Mouse (Mus musculus) MEL (cell line): Measurements from ENCODE around the gene Tmem170b. TPM values are rescaled to one million over a fixed set of nuclear protein-coding genes. Genes with fewer than 3 reads are reported as not detected.

Source experiments
- DNase-seq: peaks from one replicate; pipeline ENCODE4 v3.0.0; 2011; ENCODE audit warnings: low read depth, low spot score
- H3K27ac ChIP-seq: 2 replicates; pipeline ENCODE4 v1.5.1; 2012; ENCODE audit warnings: low read depth, mild to moderate bottlenecking, control low read depth, low read length, moderate library complexity; ENCODE audit not compliant: control insufficient read depth
- H3K27me3 ChIP-seq, 2 experiments: fragments of 150-350 bp in 1 of 2; sonication (generic) in 1 of 2; 2 replicates each; pipeline ENCODE4 v1.6.1; 2012; ENCODE audit warnings: low read length in 2 of 2, mild to moderate bottlenecking in 2 of 2, improper control_type of control experiment in 1 of 2, moderate library complexity in 1 of 2; ENCODE audit not compliant: insufficient read depth in 2 of 2, control insufficient read depth in 1 of 2
- H3K36me3 ChIP-seq, 2 experiments: 2 replicates each; pipeline ENCODE4 v1.6.1; 2012 to 2014; ENCODE audit warnings: low read length in 2 of 2, improper control_type of control experiment in 1 of 2, inconsistent platforms in 1 of 2, mild to moderate bottlenecking in 1 of 2; ENCODE audit not compliant: insufficient read depth in 2 of 2, control insufficient read depth in 1 of 2
- H3K4me1 ChIP-seq, 2 experiments: fragments of 150-350 bp in 1 of 2; sonication (generic) in 1 of 2; 2 replicates each; pipeline ENCODE4 v1.6.1; 2012; ENCODE audit warnings: low read length in 2 of 2, improper control_type of control experiment in 1 of 2, mild to moderate bottlenecking in 1 of 2; ENCODE audit not compliant: insufficient read depth in 2 of 2, control insufficient read depth in 1 of 2
- H3K4me3 ChIP-seq, 2 experiments: fragments of 150-350 bp in 1 of 2; sonication (generic) in 1 of 2; 2 replicates each; pipeline ENCODE4 v1.5.1; 2012; ENCODE audit warnings: low read depth in 2 of 2, low read length in 2 of 2, mild to moderate bottlenecking in 2 of 2, moderate library complexity in 2 of 2, control low read depth in 1 of 2, improper control_type of control experiment in 1 of 2; ENCODE audit not compliant: control insufficient read depth in 1 of 2, insufficient read depth in 1 of 2
- H3K79me2 ChIP-seq: 2 replicates; pipeline ENCODE4 v1.6.1; 2012; ENCODE audit warnings: mild to moderate bottlenecking, low read length, moderate library complexity; ENCODE audit not compliant: control insufficient read depth, poor library complexity, insufficient read depth
- H3K9ac ChIP-seq: 2 replicates; pipeline ENCODE4 v1.6.1; 2012; ENCODE audit warnings: low read depth, mild to moderate bottlenecking, control low read depth, low read length, moderate library complexity; ENCODE audit not compliant: control insufficient read depth, poor library complexity, severe bottlenecking
- H3K9me3 ChIP-seq: fragments of 150-350 bp; sonication (generic); replicated peaks from 2 replicates; pipeline ENCODE4 v1.6.1; 2012; ENCODE audit warnings: mild to moderate bottlenecking, low read length, improper control_type of control experiment, moderate library complexity; ENCODE audit not compliant: insufficient read depth
- BHLHE40 ChIP-seq: IDR thresholded peaks from 2 replicates; pipeline ENCODE4 v1.6.1; 2012; ENCODE audit warnings: low read depth, mild to moderate bottlenecking, inconsistent platforms, low read length, improper control_type of control experiment, borderline replicate concordance
- CHD1 ChIP-seq: IDR thresholded peaks from 2 replicates; pipeline ENCODE4 v1.6.1; 2012; ENCODE audit warnings: low read depth, mild to moderate bottlenecking, inconsistent platforms, low read length, improper control_type of control experiment
- CTCF ChIP-seq, 3 experiments: IDR thresholded peaks in 2 of 3; conservative IDR thresholded peaks in 1 of 3; 2 replicates each; pipeline ENCODE4 v1.5.1; 2011 to 2012; ENCODE audit warnings: low read length in 3 of 3, low read depth in 2 of 3, mild to moderate bottlenecking in 2 of 3, improper control_type of control experiment in 1 of 3, inconsistent platforms in 1 of 3, mixed read lengths in 1 of 3, moderate library complexity in 1 of 3; ENCODE audit not compliant: control insufficient read depth in 1 of 3, insufficient read depth in 1 of 3, poor library complexity in 1 of 3, severe bottlenecking in 1 of 3
- E2F4 ChIP-seq: IDR thresholded peaks from 2 replicates; pipeline ENCODE4 v1.6.1; 2011; ENCODE audit warnings: low read depth, low read length, improper control_type of control experiment, borderline replicate concordance
- EP300 ChIP-seq, 2 experiments: IDR thresholded peaks; 2 replicates each; pipeline ENCODE4 v1.6.1; 2011; ENCODE audit warnings: improper control_type of control experiment in 2 of 2, low read length in 2 of 2, low read depth in 1 of 2, mild to moderate bottlenecking in 1 of 2
- ETS1 ChIP-seq: IDR thresholded peaks from 2 replicates; pipeline ENCODE4 v1.6.1; 2012; ENCODE audit warnings: low read depth, mild to moderate bottlenecking, inconsistent platforms, low read length, improper control_type of control experiment, moderate library complexity
- GABPA ChIP-seq: IDR thresholded peaks from 2 replicates; pipeline ENCODE4 v1.6.1; 2012; ENCODE audit warnings: low read depth, mild to moderate bottlenecking, inconsistent platforms, low read length, improper control_type of control experiment, moderate library complexity
- JUND ChIP-seq: IDR thresholded peaks from 2 replicates; pipeline ENCODE4 v1.6.1; 2011; ENCODE audit warnings: low read depth, mild to moderate bottlenecking, improper control_type of control experiment, low read length
- MAZ ChIP-seq: IDR thresholded peaks from 2 replicates; pipeline ENCODE4 v1.6.1; 2012; ENCODE audit warnings: low read depth, mild to moderate bottlenecking, inconsistent platforms, low read length, improper control_type of control experiment
- MEF2A ChIP-seq: IDR thresholded peaks from 2 replicates; pipeline ENCODE4 v1.6.1; 2014; ENCODE audit warnings: low read depth, mild to moderate bottlenecking, inconsistent platforms, low read length, improper control_type of control experiment; ENCODE audit not compliant: poor library complexity, insufficient replicate concordance, severe bottlenecking; ENCODE audit errors: extremely low read depth
- MXI1 ChIP-seq: IDR thresholded peaks from 2 replicates; pipeline ENCODE4 v1.6.1; 2011; ENCODE audit warnings: mild to moderate bottlenecking, low read depth, low read length, improper control_type of control experiment
- NRF1 ChIP-seq: IDR thresholded peaks from 2 replicates; pipeline ENCODE4 v1.6.1; 2014; ENCODE audit warnings: low read depth, mild to moderate bottlenecking, inconsistent platforms, low read length, improper control_type of control experiment, moderate library complexity; ENCODE audit not compliant: poor library complexity, insufficient read depth, severe bottlenecking
- POLR2AphosphoS2 ChIP-seq: IDR thresholded peaks from 2 replicates; pipeline ENCODE4 v1.6.1; 2011; ENCODE audit warnings: low read length, improper control_type of control experiment
- RCOR1 ChIP-seq: IDR thresholded peaks from 2 replicates; pipeline ENCODE4 v1.6.1; 2012; ENCODE audit warnings: low read depth, mild to moderate bottlenecking, inconsistent platforms, low read length, improper control_type of control experiment
- ZKSCAN1 ChIP-seq: IDR thresholded peaks from 2 replicates; pipeline ENCODE4 v1.6.1; 2012; ENCODE audit warnings: low read depth, mild to moderate bottlenecking, inconsistent platforms, low read length, improper control_type of control experiment, moderate library complexity
- ZMIZ1 ChIP-seq: IDR thresholded peaks from 2 replicates; pipeline ENCODE4 v1.6.1; 2012; ENCODE audit warnings: low read depth, mild to moderate bottlenecking, inconsistent platforms, low read length, improper control_type of control experiment, moderate library complexity
- ZNF384 ChIP-seq: IDR thresholded peaks from 2 replicates; pipeline ENCODE4 v1.6.1; 2012; ENCODE audit warnings: low read depth, mild to moderate bottlenecking, inconsistent platforms, low read length, improper control_type of control experiment
- polyA plus RNA-seq, 2 experiments: library from polyadenylated mRNA; stranded (reverse) in 1 of 2; unstranded in 1 of 2; fragments of >175 nt in 1 of 2; fragments of >200 nt in 1 of 2; gene quantifications; 2 replicates each; pipeline versions ENCODE4 v1.2.1 to v1.2.4; 2012; ENCODE audit warnings: low replicate concordance in 2 of 2, low read depth in 1 of 2; ENCODE audit not compliant: insufficient read length in 2 of 2, insufficient read depth in 1 of 2, missing spikeins in 1 of 2
- total RNA-seq: library from RNA; depleted of rRNA; stranded (reverse); fragments of 300-350 nt; gene quantifications from 2 replicates; pipeline ENCODE4 v1.2.3, GENCODE M21; 2012

Tmem170b gene
- total and polyA plus RNA-seq, 3 experiments: 5.2 to 7.0 TPM; not detected in 1

DNA sequence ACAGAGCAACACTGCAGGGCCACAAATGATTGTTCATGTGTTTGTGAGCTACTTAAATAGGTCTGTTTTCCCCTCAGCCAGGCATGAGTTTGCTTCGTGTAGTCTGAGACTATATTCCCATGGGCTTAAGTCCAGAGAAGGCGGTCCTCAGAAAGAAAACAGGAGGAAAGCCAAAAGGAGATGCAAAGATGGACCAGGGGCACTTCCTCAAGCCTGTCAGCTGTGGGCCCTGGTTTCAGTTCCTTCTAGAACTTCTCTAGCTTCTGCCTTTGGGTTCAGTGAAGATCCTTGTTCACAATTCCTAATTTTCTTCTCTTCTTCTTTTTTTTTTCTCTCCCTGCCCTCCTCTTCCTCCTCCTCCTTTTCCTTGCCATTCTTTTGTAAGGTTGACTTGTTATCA is 9.0 kb upstream of the Tmem170b start:
- H3K4me3 ChIP-seq: no peak overlapping the region
- H3K9ac ChIP-seq: no peak overlapping the region
- H3K27ac ChIP-seq: no peak overlapping the region
- no peaks in the 10 kb centered on the region for H3K36me3 ChIP-seq
- H3K9me3 ChIP-seq: no peaks in the 10 kb centered on the region
- TF ChIP-seq CTCF (IDR thresholded peaks at IDR 0.05 in 2 of 3, conservative IDR thresholded peaks at IDR 0.05 in 1 of 3; ENCODE audit: control insufficient read depth in 1 of 3, insufficient read depth in 1 of 3, low read depth in 2 of 3, low read length in 3 of 3, poor library complexity in 1 of 3, severe bottlenecking in 1 of 3) (no peak), GABPA (no peak), ZKSCAN1 (no peak), POLR2AphosphoS2 (no peak), JUND (no peak), MEF2A (no peak), EP300 (IDR thresholded peaks at IDR 0.05; ENCODE audit: low read depth in 1 of 2, low read length in 2 of 2) (no peak)
- peaks cover 0 to 2% of the 10 kb centered on the region in 2 experiments; a peak in 1 of 4 replicates for H3K27me3 ChIP-seq
- H3K79me2 ChIP-seq: no peaks in the 10 kb centered on the region
- H3K4me1 ChIP-seq: no peaks in the 10 kb centered on the region
- no peak for DNase-seq

GRCm38 (mm10) chr13:41599977-41600376 is 5.7 kb upstream of the Tmem170b start:
- no peak overlapping the region for H3K27ac ChIP-seq
- no peak overlapping the region for H3K9ac ChIP-seq
- no peaks in the 10 kb centered on the region; the same call in 1 of the 2 replicates for H3K79me2 ChIP-seq
- no peak overlapping the region for H3K4me3 ChIP-seq
- DNase-seq: peak; percentile 28
- peaks cover 0 to 5% of the 10 kb centered on the region in 2 experiments; a peak in 2 of 4 replicates for H3K4me1 ChIP-seq
- no peaks in the 10 kb centered on the region; a peak in 1 of 4 replicates for H3K36me3 ChIP-seq
- peaks cover 0 to 2% of the 10 kb centered on the region in 2 experiments; a peak in 1 of 4 replicates for H3K27me3 ChIP-seq
- no peaks in the 10 kb centered on the region for H3K9me3 ChIP-seq
- no peak for TF ChIP-seq ETS1
- no peak for TF ChIP-seq MAZ
- TF ChIP-seq E2F4: no peak
- no peak for TF ChIP-seq NRF1
- no peak for TF ChIP-seq BHLHE40
- no peak for TF ChIP-seq RCOR1
- no peak for TF ChIP-seq ZNF384

- Histone ChIP-seq H3K36me3 (no peaks in the 10 kb centered on the region; a peak in 1 of 4 replicates), H3K9me3 (no peaks in the 10 kb centered on the region), H3K27me3 (peaks cover 0 to 2% of the 10 kb centered on the region in 2 experiments; a peak in 1 of 4 replicates), H3K79me2 (peaks cover 3% of the 10 kb centered on the region), H3K27ac (no peak overlapping the region), H3K4me1 (peaks cover 0 to 5% of the 10 kb centered on the region in 2 experiments; a peak in 2 of 4 replicates), H3K9ac (no peak overlapping the region), H3K4me3 (no peak overlapping the region)
- no peak for TF ChIP-seq ZMIZ1
- TF ChIP-seq ZKSCAN1: no peak
- TF ChIP-seq CHD1: no peak
- TF ChIP-seq MXI1: no peak
- no peak for TF ChIP-seq BHLHE40
- no peak for TF ChIP-seq GABPA
- no peak for DNase-seq
Measured at GRCm38 (mm10) chr13:41601056-41601455, 4.7 kb upstream of the Tmem170b start.
